Mouse (Mus musculus): Measurements from ENCODE around the gene Nlrc5. TPM values are rescaled to one million over a fixed set of nuclear protein-coding genes. Genes with fewer than 3 reads are reported as not detected.
A peak's percentile ranks its signal among the peaks of the same experiment; 100 is the strongest.

Nlrc5 gene
- polyA plus RNA-seq, 1 experiment from 2014 or later = 0.18 TPM

- no peaks in the 10 kb centered on the region for H3K9me3 ChIP-seq
- H3K4me1 ChIP-seq (replicated peaks) = no peaks in the 10 kb centered on the region
- no peaks in the 10 kb centered on the region for H3K36me3 ChIP-seq
- H3K4me2 ChIP-seq = no peak overlapping the region
- no peak overlapping the region for H3K9ac ChIP-seq
- WGBS = 84% methylated on average over 7 of the region's 7 CpGs
- no peak overlapping the region for H3K4me3 ChIP-seq
- H3K27me3 ChIP-seq = peaks cover 5% of the 10 kb centered on the region; the same call in 1 of the 2 replicates
- no peak for ATAC-seq (ENCODE audit: low read depth)
- H3K27ac ChIP-seq (replicated peaks) = no peak overlapping the region
These were observed 42.7 kb downstream of the Nlrc5 start for GRCm38 (mm10) chr8:94476846-94477245.

GRCm38 (mm10) chr8:94482051-94482450 is 47.9 kb downstream of the Nlrc5 start:
- Histone ChIP-seq H3K27me3 (peaks cover 5% of the 10 kb centered on the region), H3K4me1 (replicated peaks) (no peaks in the 10 kb centered on the region), H3K9me3 (no peaks in the 10 kb centered on the region), H3K4me2 (no peak overlapping the region), H3K9ac (no peak overlapping the region), H3K36me3 (no peaks in the 10 kb centered on the region), H3K4me3 (no peak overlapping the region), H3K27ac (replicated peaks) (no peak overlapping the region)
- no peak for ATAC-seq (ENCODE audit: low read depth)
- WGBS = 9% methylated on average over 6 of the region's 6 CpGs

DNA sequence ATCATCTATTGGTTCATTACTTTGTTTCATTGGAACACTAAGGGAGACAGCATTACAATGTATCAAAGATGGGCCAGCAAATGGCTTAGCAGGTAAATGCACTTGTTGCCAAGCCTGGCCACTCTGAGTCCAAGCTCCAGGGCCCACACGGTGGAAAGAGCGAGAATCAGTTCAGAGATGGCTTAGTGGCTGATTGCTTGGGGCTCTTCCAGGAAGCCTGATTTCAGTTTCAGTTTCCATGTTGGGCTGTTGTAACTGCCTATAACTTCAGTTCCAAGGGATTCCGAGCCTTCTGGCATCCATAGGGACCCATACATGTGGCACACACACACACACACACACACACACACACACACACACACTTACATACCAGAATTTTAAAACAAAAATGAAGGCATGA is 51.1 kb downstream of the Nlrc5 start:
- no peak overlapping the region for H3K27ac ChIP-seq (replicated peaks)
- no peaks in the 10 kb centered on the region for H3K9me3 ChIP-seq
- no peaks in the 10 kb centered on the region; the same call in 1 of the 2 replicates for H3K27me3 ChIP-seq
- H3K4me2 ChIP-seq = no peak overlapping the region
- ATAC-seq (ENCODE audit: low read depth) = no peak
- H3K36me3 ChIP-seq = no peaks in the 10 kb centered on the region
- H3K4me1 ChIP-seq (replicated peaks) = no peaks in the 10 kb centered on the region
- no peak overlapping the region for H3K9ac ChIP-seq
- 82% methylated on average over 3 of the region's 3 CpGs for WGBS
- no peak overlapping the region for H3K4me3 ChIP-seq

DNA sequence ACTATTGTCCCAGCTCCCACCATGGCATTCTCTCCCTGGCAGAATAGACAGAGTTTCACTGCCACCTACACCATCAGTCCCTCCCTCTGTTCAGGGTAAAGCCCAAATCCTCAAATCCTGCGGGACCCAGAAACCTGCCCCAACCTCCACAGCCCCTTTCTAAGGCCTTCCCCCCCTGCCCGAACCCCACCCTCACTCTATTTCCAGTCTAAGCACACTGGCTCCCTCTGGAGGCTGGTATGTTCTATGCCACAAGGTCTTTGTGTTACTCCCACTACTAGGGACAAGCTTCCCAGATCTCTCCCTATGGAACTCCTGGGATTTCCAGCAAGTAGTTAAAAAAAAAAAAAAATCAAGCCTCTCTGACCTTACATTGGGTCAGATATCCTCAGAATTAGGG is 51.7 kb downstream of the Nlrc5 start:
- no peak for ATAC-seq (ENCODE audit: low read depth)
- Histone ChIP-seq H3K4me1 (replicated peaks) (no peaks in the 10 kb centered on the region), H3K27ac (replicated peaks) (no peak overlapping the region), H3K4me2 (no peak overlapping the region), H3K4me3 (no peak overlapping the region), H3K27me3 (no peaks in the 10 kb centered on the region; the same call in 1 of the 2 replicates), H3K9me3 (no peaks in the 10 kb centered on the region), H3K36me3 (no peaks in the 10 kb centered on the region), H3K9ac (no peak overlapping the region)
- 24% methylated on average over 2 of the region's 2 CpGs for WGBS

- WGBS = 70% methylated on average over 2 of the region's 2 CpGs
- H3K27me3 ChIP-seq = no peaks in the 10 kb centered on the region; the same call in 1 of the 2 replicates
- no peaks in the 10 kb centered on the region for H3K9me3 ChIP-seq
- ATAC-seq (ENCODE audit: low read depth) = no peak
- H3K4me3 ChIP-seq = no peak overlapping the region
- no peaks in the 10 kb centered on the region for H3K36me3 ChIP-seq
- H3K9ac ChIP-seq = no peak overlapping the region
- no peak overlapping the region for H3K27ac ChIP-seq (replicated peaks)
- peaks cover 7% of the 10 kb centered on the region for H3K4me1 ChIP-seq (replicated peaks)
- no peak overlapping the region for H3K4me2 ChIP-seq
These were observed 53.9 kb downstream of the Nlrc5 start for GRCm38 (mm10) chr8:94488016-94488415.

GRCm38 (mm10) chr8:94489809-94490483 is 55.8 kb downstream of the Nlrc5 start:
- WGBS = 77% methylated on average over 4 of the region's 4 CpGs
- H3K4me1 ChIP-seq (replicated peaks) = peaks cover 7% of the 10 kb centered on the region
- no peaks in the 10 kb centered on the region for H3K9me3 ChIP-seq
- H3K36me3 ChIP-seq = no peaks in the 10 kb centered on the region
- ATAC-seq (ENCODE audit: low read depth) = no peak
- H3K27me3 ChIP-seq = no peaks in the 10 kb centered on the region; the same call in 1 of the 2 replicates
- H3K4me2 ChIP-seq = no peak overlapping the region
- no peak overlapping the region for H3K9ac ChIP-seq
- H3K27ac ChIP-seq (replicated peaks) = no peak overlapping the region
- no peak overlapping the region for H3K4me3 ChIP-seq

GRCm38 (mm10) chr8:94492021-94492681 is 58.0 kb downstream of the Nlrc5 start:
- peak overlapping the region; percentile 28 for H3K4me3 ChIP-seq
- peak overlapping the region; percentile 53; the same call in 1 of the 2 replicates for H3K9ac ChIP-seq
- no peaks in the 10 kb centered on the region; the same call in 1 of the 2 replicates for H3K27me3 ChIP-seq
- H3K36me3 ChIP-seq = no peaks in the 10 kb centered on the region
- H3K4me1 ChIP-seq (replicated peaks) = peaks cover 7% of the 10 kb centered on the region
- H3K27ac ChIP-seq (replicated peaks) = no peak overlapping the region
- 6% methylated on average over 15 of the region's 15 CpGs for WGBS
- ATAC-seq (ENCODE audit: low read depth) = peak; percentile 95
- H3K4me2 ChIP-seq = peak overlapping the region; percentile 54
- no peaks in the 10 kb centered on the region for H3K9me3 ChIP-seq

GRCm38 (mm10) chr8:94493240-94493639 is 59.1 kb downstream of the Nlrc5 start:
- Histone ChIP-seq H3K9me3 (no peaks in the 10 kb centered on the region), H3K4me3 (no peak overlapping the region), H3K27ac (replicated peaks) (no peak overlapping the region), H3K9ac (no peak overlapping the region), H3K27me3 (no peaks in the 10 kb centered on the region; the same call in 1 of the 2 replicates), H3K4me2 (no peak overlapping the region), H3K4me1 (replicated peaks) (peaks cover 7% of the 10 kb centered on the region), H3K36me3 (no peaks in the 10 kb centered on the region)
- ATAC-seq (ENCODE audit: low read depth) = no peak
- WGBS = 55% methylated on average over 1 of the region's 1 CpGs

- H3K4me1 ChIP-seq (replicated peaks) = no peaks in the 10 kb centered on the region
These were observed 81.5 kb downstream of the Nlrc5 start for GRCm38 (mm10) chr8:94515430-94516208.

DNA sequence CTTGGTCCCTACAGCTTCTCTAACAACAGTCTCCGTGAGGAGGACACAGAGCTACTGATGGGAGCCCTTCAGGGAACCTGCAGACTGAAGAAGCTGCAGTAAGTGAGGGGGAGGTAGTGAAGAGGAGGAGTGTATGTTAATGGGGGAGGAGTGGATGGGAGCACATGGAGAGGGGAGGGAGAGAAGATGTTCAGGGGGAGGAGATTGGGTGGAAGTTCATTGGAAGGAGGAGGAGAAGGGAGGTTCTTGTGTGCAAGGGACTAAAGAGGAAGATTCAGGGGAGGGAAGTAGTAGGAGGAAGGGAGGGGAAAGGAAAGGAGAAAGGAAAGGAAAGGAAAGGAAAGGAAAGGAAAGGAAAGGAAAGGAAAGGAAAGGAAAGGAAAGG is 82.0 kb downstream of the Nlrc5 start:
- no peak overlapping the region for H3K4me2 ChIP-seq
- no peak overlapping the region for H3K4me3 ChIP-seq
- no peaks in the 10 kb centered on the region for H3K4me1 ChIP-seq (replicated peaks)
- no peak overlapping the region for H3K9ac ChIP-seq
- no peaks in the 10 kb centered on the region for H3K27me3 ChIP-seq
- WGBS = 20% methylated on average over 1 of the region's 1 CpGs
- no peak overlapping the region for H3K27ac ChIP-seq (replicated peaks)
- H3K9me3 ChIP-seq = no peaks in the 10 kb centered on the region
- ATAC-seq (ENCODE audit: low read depth) = no peak
- H3K36me3 ChIP-seq = no peaks in the 10 kb centered on the region

More at GRCm38 (mm10) chr8:94515430-94516208, 81.5 kb downstream of the Nlrc5 start:
- 64% methylated on average over 5 of the region's 5 CpGs for WGBS
- Histone ChIP-seq H3K9ac (no peak overlapping the region), H3K4me3 (no peak overlapping the region), H3K27ac (replicated peaks) (no peak overlapping the region), H3K4me2 (no peak overlapping the region), H3K9me3 (no peaks in the 10 kb centered on the region), H3K27me3 (no peaks in the 10 kb centered on the region), H3K36me3 (no peaks in the 10 kb centered on the region)
- ATAC-seq (ENCODE audit: low read depth) = no peak

GRCm38 (mm10) chr8:94516766-94517165 is 82.6 kb downstream of the Nlrc5 start:
- Histone ChIP-seq H3K4me3 (no peak overlapping the region), H3K9ac (no peak overlapping the region), H3K27ac (replicated peaks) (no peak overlapping the region), H3K27me3 (no peaks in the 10 kb centered on the region), H3K9me3 (no peaks in the 10 kb centered on the region), H3K36me3 (no peaks in the 10 kb centered on the region), H3K4me2 (no peak overlapping the region), H3K4me1 (replicated peaks) (no peaks in the 10 kb centered on the region)
- ATAC-seq (ENCODE audit: low read depth) = no peak
- 62% methylated on average over 3 of the region's 3 CpGs for WGBS

DNA sequence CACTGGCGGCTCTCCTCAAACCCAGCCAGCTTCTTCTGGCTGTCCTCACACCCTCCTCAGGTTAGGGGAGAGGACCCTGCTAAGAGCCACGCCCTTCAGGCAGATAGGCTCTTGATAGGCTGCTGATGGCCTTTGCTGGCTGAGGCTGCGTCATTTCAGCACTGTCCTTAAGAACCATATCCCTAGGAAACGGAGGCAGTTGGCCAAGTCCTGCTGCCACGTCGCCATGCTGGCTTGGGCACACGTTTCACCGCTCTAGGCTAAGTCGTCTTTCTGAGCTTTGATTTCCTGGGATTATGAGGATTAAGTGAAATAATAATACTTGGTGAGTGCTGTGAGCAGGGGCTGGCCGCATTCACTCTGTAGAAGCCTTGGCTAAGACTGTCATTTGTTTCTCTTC is 84.2 kb downstream of the Nlrc5 start:
- H3K9me3 ChIP-seq = no peaks in the 10 kb centered on the region
- H3K27ac ChIP-seq (replicated peaks) = no peak overlapping the region
- H3K4me3 ChIP-seq = no peak overlapping the region
- no peak overlapping the region for H3K9ac ChIP-seq
- no peaks in the 10 kb centered on the region for H3K4me1 ChIP-seq (replicated peaks)
- no peaks in the 10 kb centered on the region for H3K27me3 ChIP-seq
- WGBS = 83% methylated on average over 10 of the region's 10 CpGs
- ATAC-seq (ENCODE audit: low read depth) = no peak
- no peak overlapping the region for H3K4me2 ChIP-seq
- H3K36me3 ChIP-seq = no peaks in the 10 kb centered on the region
